Mouse (Mus musculus): Measurements from ENCODE around the gene Fam20a. TPM values are rescaled to one million over a fixed set of nuclear protein-coding genes. Genes with fewer than 3 reads are reported as not detected.

The Fam20a gene
- polyA plus RNA-seq, 1 experiment, result 5.4 TPM

- no peaks in the 10 kb centered on the region for H3K79me3 ChIP-seq (ENCODE audit: low read depth)
- TF ChIP-seq MAX (IDR thresholded peaks at IDR 0.05) (no peak), FOSL1 (IDR thresholded peaks at IDR 0.05; ENCODE audit: insufficient read depth, low read length, poor library complexity, severe bottlenecking) (no peak), CEBPB (IDR thresholded peaks at IDR 0.05; ENCODE audit: low read depth) (no peak), MYOG (IDR thresholded peaks at IDR 0.05; ENCODE audit: control insufficient read depth, extremely low read depth, insufficient read length) (no peak), CTCF (IDR thresholded peaks at IDR 0.05; ENCODE audit: control insufficient read depth, insufficient read depth, insufficient read length) (no peak), MYOD1 (IDR thresholded peaks at IDR 0.05; ENCODE audit: control insufficient read depth, insufficient read length, low read depth) (no peak), USF1 (IDR thresholded peaks at IDR 0.05; ENCODE audit: low read depth) (no peak)
- H3K36me3 ChIP-seq (ENCODE audit: control insufficient read depth, insufficient read depth), result no peaks in the 10 kb centered on the region
- H3K79me2 ChIP-seq (ENCODE audit: control insufficient read depth, insufficient read depth), result no peaks in the 10 kb centered on the region
- no peak overlapping the region for H3ac ChIP-seq (ENCODE audit: control insufficient read depth, insufficient read length, low read depth)
- H3K27me3 ChIP-seq (ENCODE audit: control insufficient read depth, insufficient read depth, insufficient read length), result no peaks in the 10 kb centered on the region
- no peak overlapping the region for H3K4me3 ChIP-seq (ENCODE audit: insufficient read depth, poor library complexity, severe bottlenecking)
Observed at GRCm38 (mm10) chr11:109758616-109759215, 36.6 kb upstream of the Fam20a start.

GRCm38 (mm10) chr11:109754105-109754602 is 32.1 kb upstream of the Fam20a start:
- TF ChIP-seq MAX (IDR thresholded peaks at IDR 0.05), result no peak
- no peak for TF ChIP-seq CTCF (IDR thresholded peaks at IDR 0.05; ENCODE audit: control insufficient read depth, insufficient read depth, insufficient read length)
- no peak for TF ChIP-seq MYOD1 (IDR thresholded peaks at IDR 0.05; ENCODE audit: control insufficient read depth, insufficient read length, low read depth)
- TF ChIP-seq USF1 (IDR thresholded peaks at IDR 0.05; ENCODE audit: low read depth), result no peak
- H3K27me3 ChIP-seq (ENCODE audit: control insufficient read depth, insufficient read depth, insufficient read length), result no peaks in the 10 kb centered on the region

GRCm38 (mm10) chr11:109751636-109752603 is 29.8 kb upstream of the Fam20a start:
- TF ChIP-seq MYOG (IDR thresholded peaks at IDR 0.05; ENCODE audit: control insufficient read depth, extremely low read depth, insufficient read length), result no peak
- TF ChIP-seq MYOD1 (IDR thresholded peaks at IDR 0.05; ENCODE audit: control insufficient read depth, insufficient read length, low read depth), result no peak
- TF ChIP-seq CEBPB (IDR thresholded peaks at IDR 0.05; ENCODE audit: low read depth), result no peak
- Histone ChIP-seq H3K79me3 (ENCODE audit: low read depth) (no peaks in the 10 kb centered on the region), H3K36me3 (ENCODE audit: control insufficient read depth, insufficient read depth) (no peaks in the 10 kb centered on the region), H3K79me2 (ENCODE audit: control insufficient read depth, insufficient read depth) (no peaks in the 10 kb centered on the region), H3K27me3 (ENCODE audit: control insufficient read depth, insufficient read depth, insufficient read length) (no peaks in the 10 kb centered on the region), H3K4me3 (ENCODE audit: insufficient read depth, poor library complexity, severe bottlenecking) (no peak overlapping the region), H3ac (ENCODE audit: control insufficient read depth, insufficient read length, low read depth) (no peak overlapping the region)

More at GRCm38 (mm10) chr11:109754105-109754602, 32.1 kb upstream of the Fam20a start:
- Histone ChIP-seq H3ac (ENCODE audit: control insufficient read depth, insufficient read length, low read depth) (no peak overlapping the region), H3K79me3 (ENCODE audit: low read depth) (no peaks in the 10 kb centered on the region), H3K79me2 (ENCODE audit: control insufficient read depth, insufficient read depth) (no peaks in the 10 kb centered on the region), H3K36me3 (ENCODE audit: control insufficient read depth, insufficient read depth) (no peaks in the 10 kb centered on the region), H3K4me3 (ENCODE audit: insufficient read depth, poor library complexity, severe bottlenecking) (no peak overlapping the region)

- no peak overlapping the region for H3ac ChIP-seq (ENCODE audit: control insufficient read depth, insufficient read length, low read depth)
- no peaks in the 10 kb centered on the region for H3K79me2 ChIP-seq (ENCODE audit: control insufficient read depth, insufficient read depth)
- no peaks in the 10 kb centered on the region for H3K36me3 ChIP-seq (ENCODE audit: control insufficient read depth, insufficient read depth)
- no peaks in the 10 kb centered on the region for H3K27me3 ChIP-seq (ENCODE audit: control insufficient read depth, insufficient read depth, insufficient read length)
- TF ChIP-seq FOSL1 (IDR thresholded peaks at IDR 0.05; ENCODE audit: insufficient read depth, low read length, poor library complexity, severe bottlenecking), result no peak
- TF ChIP-seq MYOD1 (IDR thresholded peaks at IDR 0.05; ENCODE audit: control insufficient read depth, insufficient read length, low read depth), result peak; percentile 72
- TF ChIP-seq CEBPB (IDR thresholded peaks at IDR 0.05; ENCODE audit: low read depth), result no peak
- no peak for TF ChIP-seq MAX (IDR thresholded peaks at IDR 0.05)
- no peak for TF ChIP-seq CTCF (IDR thresholded peaks at IDR 0.05; ENCODE audit: control insufficient read depth, insufficient read depth, insufficient read length)
- TF ChIP-seq MYOG (IDR thresholded peaks at IDR 0.05; ENCODE audit: control insufficient read depth, extremely low read depth, insufficient read length), result no peak
- H3K4me3 ChIP-seq (ENCODE audit: insufficient read depth, poor library complexity, severe bottlenecking), result no peak overlapping the region
- no peaks in the 10 kb centered on the region for H3K79me3 ChIP-seq (ENCODE audit: low read depth)
Observed at GRCm38 (mm10) chr11:109745210-109745609, 23.1 kb upstream of the Fam20a start.

- H3K36me3 ChIP-seq (ENCODE audit: control insufficient read depth, insufficient read depth), result no peaks in the 10 kb centered on the region
- H3K79me3 ChIP-seq (ENCODE audit: low read depth), result no peaks in the 10 kb centered on the region
- H3K27me3 ChIP-seq (ENCODE audit: control insufficient read depth, insufficient read depth, insufficient read length), result no peaks in the 10 kb centered on the region
- no peak overlapping the region for H3ac ChIP-seq (ENCODE audit: control insufficient read depth, insufficient read length, low read depth)
- TF ChIP-seq CEBPB (IDR thresholded peaks at IDR 0.05; ENCODE audit: low read depth) (peak; percentile 10), MYOD1 (IDR thresholded peaks at IDR 0.05; ENCODE audit: control insufficient read depth, insufficient read length, low read depth) (no peak), USF1 (IDR thresholded peaks at IDR 0.05; ENCODE audit: low read depth) (no peak), FOSL1 (IDR thresholded peaks at IDR 0.05; ENCODE audit: insufficient read depth, low read length, poor library complexity, severe bottlenecking) (no peak)
- H3K4me3 ChIP-seq (ENCODE audit: insufficient read depth, poor library complexity, severe bottlenecking), result no peak overlapping the region
- no peaks in the 10 kb centered on the region for H3K79me2 ChIP-seq (ENCODE audit: control insufficient read depth, insufficient read depth)
Observed at GRCm38 (mm10) chr11:109737967-109738366, 15.9 kb upstream of the Fam20a start.

Data from C2C12 (cell line).